Mouse (Mus musculus) central nervous system, embryonic 14 days (tissue): Measurements from ENCODE around the gene Pla1a. TPM values are rescaled to one million over a fixed set of nuclear protein-coding genes. Genes with fewer than 3 reads are reported as not detected.

Experiments used
- polyA plus RNA-seq: library from polyadenylated mRNA; depleted of rRNA; stranded (reverse); fragments of >200 nt; gene quantifications from 2 replicates; pipeline ENCODE4 v1.2.3, GENCODE M21; 2012; rRNA removed

Gene Pla1a
- polyA plus RNA-seq, result 0.48 and 0.58 TPM in 2 replicates

DNA sequence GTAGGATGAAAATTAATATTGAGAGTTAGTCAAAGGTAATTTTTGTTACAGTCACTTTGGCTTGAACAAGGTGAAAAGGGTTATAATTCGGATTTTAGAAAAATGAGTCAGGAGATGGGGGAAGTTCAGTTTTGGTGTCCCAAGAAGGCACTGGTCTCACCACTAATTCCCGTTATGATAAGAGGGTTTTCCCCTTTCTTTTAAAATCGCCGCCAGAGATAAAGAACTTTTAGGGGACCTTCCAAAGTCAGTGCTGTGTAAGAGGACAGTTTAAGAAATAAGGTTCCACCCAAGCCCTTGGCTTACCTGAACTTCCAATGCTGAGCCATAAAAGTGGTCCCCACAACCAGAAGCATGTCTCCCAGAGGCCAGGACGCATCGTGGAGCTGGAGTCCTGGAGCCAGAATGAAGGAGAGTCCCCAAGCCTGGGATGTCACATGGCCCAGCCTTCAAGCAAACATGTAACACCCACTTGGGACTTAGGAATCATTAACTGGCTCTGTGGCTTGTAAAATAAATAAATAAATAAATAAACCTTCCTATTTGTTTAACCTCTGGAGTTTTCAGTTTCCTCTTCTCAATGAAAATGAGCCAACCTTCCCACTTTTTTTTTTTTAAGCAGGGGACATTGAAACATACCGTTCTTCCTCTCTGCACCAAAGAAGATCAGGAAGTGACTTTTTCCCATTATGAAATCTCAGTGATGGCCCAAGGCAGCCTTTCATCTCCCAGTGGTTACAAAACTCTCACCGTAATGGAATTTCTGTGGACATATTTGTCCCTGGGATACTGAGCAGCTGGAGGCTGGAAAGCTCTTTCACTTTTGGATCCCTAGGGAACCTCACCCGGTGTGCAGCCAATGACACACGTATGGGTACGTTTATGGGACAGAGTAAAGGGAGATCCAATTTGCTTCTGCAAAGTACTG is at the start of gene Pla1a:
Pla1a (minus strand) TSS at position 648 of the 928 bp plus-strand sequence.

GRCm38 (mm10) chr16:38455511-38456418 is 22.8 kb upstream of the Pla1a start, which contains the start of gene Cd80:
Gene Cd80 (plus strand): TSS chr16:38455561.

GRCm38 (mm10) chr16:38452442-38453202 is 19.7 kb upstream of the Pla1a start, which contains the start of gene Adprh:
Gene Adprh (minus strand): TSS chr16:38452703.

GRCm38 (mm10) chr16:38361933-38362332 is 71.0 kb downstream of the Pla1a start, which contains the start of gene Popdc2:
Gene Popdc2 (plus strand): TSS chr16:38362209.

DNA sequence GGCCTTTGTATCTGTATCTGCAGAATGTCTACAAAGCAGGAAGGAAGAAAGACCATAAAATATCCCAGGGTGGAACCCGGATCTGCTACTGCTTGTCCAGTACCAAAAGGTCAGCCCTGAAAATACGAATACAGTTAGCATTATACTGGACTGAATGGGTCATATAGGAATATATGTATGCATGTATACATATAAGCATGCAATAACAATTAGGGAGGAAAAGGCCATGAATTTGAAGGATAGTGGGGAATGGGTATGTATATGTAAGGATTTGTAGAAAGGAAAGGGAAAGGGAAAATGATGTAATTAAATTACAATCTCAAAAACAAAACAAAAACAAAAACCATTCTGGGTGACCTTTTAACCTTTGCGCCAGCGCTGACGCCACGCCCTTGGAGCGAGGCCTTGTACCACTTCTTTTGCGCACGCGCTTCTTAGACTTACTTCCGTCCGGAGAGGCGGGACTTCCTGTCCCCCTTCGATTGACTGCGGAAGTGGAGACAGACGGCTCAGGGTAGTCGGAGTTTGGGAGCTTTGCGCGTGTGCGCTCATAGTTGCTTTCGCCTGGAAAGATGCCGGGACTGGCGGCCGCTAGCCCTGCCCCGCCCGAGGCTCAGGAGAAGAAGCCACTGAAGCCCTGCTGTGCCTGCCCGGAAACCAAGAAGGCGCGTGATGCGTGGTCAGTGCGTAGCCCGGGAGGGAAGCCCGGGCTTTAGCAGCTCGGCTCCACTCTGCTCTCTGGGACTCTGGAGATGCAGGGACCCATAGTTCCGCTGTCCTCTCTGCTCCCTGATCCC is 86.2 kb downstream of the Pla1a start, which contains the start of the genes Cox17 and Gm21987:
Cox17 (plus strand) TSS at position 463 of the 797 bp plus-strand sequence.
Gm21987 (plus strand) TSS at position 512 of the 797 bp plus-strand sequence.

Other genes starting within 250 kb of the Pla1a start
- gene Nr1i2, start 138.3 kb downstream of the Pla1a start, polyA plus RNA-seq, result 0.04 TPM in 1 of 2 replicates, not detected in the other
- gene Maats1, start 91.0 kb downstream of the Pla1a start, polyA plus RNA-seq, result 1.00 and 1.0 TPM in 2 replicates
- gene Cox17, start 86.2 kb downstream of the Pla1a start, polyA plus RNA-seq, result 87.8 and 90.4 TPM in 2 replicates
- gene Gm21987, start 86.1 kb downstream of the Pla1a start, polyA plus RNA-seq, result not detected in 2 replicates
- 0.74 and 1.4 TPM in 2 replicates for gene Popdc2, start 70.9 kb downstream of the Pla1a start, polyA plus RNA-seq
- gene Adprh, start 19.6 kb upstream of the Pla1a start, polyA plus RNA-seq, result 71.8 and 78.1 TPM in 2 replicates
- gene Cd80, start 22.4 kb upstream of the Pla1a start, polyA plus RNA-seq, result 0.38 and 0.59 TPM in 2 replicates
- 19.1 and 21.4 TPM in 2 replicates for gene Timmdc1, start 89.5 kb upstream of the Pla1a start, polyA plus RNA-seq
- gene Poglut1, start 117.1 kb upstream of the Pla1a start, polyA plus RNA-seq, result 59.2 and 63.8 TPM in 2 replicates
- 92.5 and 144 TPM in 2 replicates for gene Tmem39a, start 125.6 kb upstream of the Pla1a start, polyA plus RNA-seq